Mouse (Mus musculus) liver, postnatal 0 days (tissue): ENCODE results near the gene Mthfd1l.

Source experiments
- CTCF ChIP-seq: sonication (generic); IDR thresholded peaks from 2 replicates; pipeline ENCODE4 v1.5.1; 2016; ENCODE audit warnings: antibody characterized with exemption, low read depth
- EP300 ChIP-seq: IDR thresholded peaks from 2 replicates; pipeline ENCODE4 v1.6.1; 2016; ENCODE audit warnings: antibody characterized with exemption, low read depth, mild to moderate bottlenecking

- TF ChIP-seq CTCF, result no peak
- TF ChIP-seq EP300, result no peak
Observed at GRCm38 (mm10) chr10:3980231-3980630, 7.3 kb downstream of the Mthfd1l start.
